Mouse (Mus musculus) splenic B cell, adult 2 months (primary cell): ENCODE data around the gene Btd.

Source experiments
- DNase-seq: peaks from one replicate; pipeline ENCODE4 v3.0.0-alpha.2; 2011; ENCODE audit warnings: low read depth, low spot score
- H3K27me3 ChIP-seq: 2 replicates; pipeline ENCODE4 v1.6.1; 2012; ENCODE audit warnings: mild to moderate bottlenecking, low read length, moderate library complexity, mixed read lengths; ENCODE audit not compliant: control insufficient read depth, poor library complexity, insufficient read depth, severe bottlenecking
- H3K36me3 ChIP-seq: 2 replicates; pipeline ENCODE4 v1.6.1; 2012; ENCODE audit warnings: mild to moderate bottlenecking, low read length, moderate library complexity, mixed read lengths; ENCODE audit not compliant: control insufficient read depth, poor library complexity, insufficient read depth, severe bottlenecking

Btd gene

GRCm38 (mm10) chr14:31696985-31697303 is 56.1 kb downstream of the Btd start:
- DNase-seq: peak; percentile 40
- Histone ChIP-seq H3K36me3 (peaks cover 6% of the 10 kb centered on the region), H3K27me3 (no peaks in the 10 kb centered on the region)

- Histone ChIP-seq H3K27me3 (no peaks in the 10 kb centered on the region), H3K36me3 (peaks cover 6% of the 10 kb centered on the region)
- DNase-seq: peak; percentile 33
These were observed 56.5 kb downstream of the Btd start for GRCm38 (mm10) chr14:31697346-31697745.

GRCm38 (mm10) chr14:31697755-31698154 is 56.9 kb downstream of the Btd start:
- Histone ChIP-seq H3K36me3 (peaks cover 6% of the 10 kb centered on the region), H3K27me3 (no peaks in the 10 kb centered on the region)
- no peak for DNase-seq

GRCm38 (mm10) chr14:31700376-31700775 is 59.5 kb downstream of the Btd start:
- DNase-seq: no peak
- Histone ChIP-seq H3K27me3 (no peaks in the 10 kb centered on the region), H3K36me3 (peaks cover 6% of the 10 kb centered on the region)

GRCm38 (mm10) chr14:31709343-31709742 is 68.5 kb downstream of the Btd start:
- 0 out of 2 replicates have a peak, but pooled peaks cover 2% of the 10 kb centered on the region for H3K36me3 ChIP-seq
- DNase-seq: no peak
- H3K27me3 ChIP-seq: no peaks in the 10 kb centered on the region

GRCm38 (mm10) chr14:31715669-31716068 is 74.8 kb downstream of the Btd start:
- no peak for DNase-seq
- H3K36me3 ChIP-seq: peaks cover 7% of the 10 kb centered on the region
- no peaks in the 10 kb centered on the region for H3K27me3 ChIP-seq

- Histone ChIP-seq H3K27me3 (no peaks in the 10 kb centered on the region), H3K36me3 (peaks cover 7% of the 10 kb centered on the region)
- no peak for DNase-seq
These were observed 76.5 kb downstream of the Btd start for GRCm38 (mm10) chr14:31717360-31717759.
